Mouse (Mus musculus) cortical plate, adult 2 months (tissue): ENCODE measurements around the gene H2-Aa.

Source experiments
- CTCF ChIP-seq: fragments of 200-500 bp; IDR thresholded peaks from 2 replicates; pipeline ENCODE4 v1.5.1; 2011; ENCODE audit warnings: mild to moderate bottlenecking, control low read depth, low read length; ENCODE audit not compliant: insufficient read depth; ENCODE audit errors: extremely low read depth
- POLR2A ChIP-seq: fragments of 200-500 bp; IDR thresholded peaks from 2 replicates; pipeline ENCODE4 v1.6.1; 2011; ENCODE audit warnings: mild to moderate bottlenecking, low read length, control low read depth; ENCODE audit not compliant: insufficient read depth; ENCODE audit errors: extremely low read depth

DNA sequence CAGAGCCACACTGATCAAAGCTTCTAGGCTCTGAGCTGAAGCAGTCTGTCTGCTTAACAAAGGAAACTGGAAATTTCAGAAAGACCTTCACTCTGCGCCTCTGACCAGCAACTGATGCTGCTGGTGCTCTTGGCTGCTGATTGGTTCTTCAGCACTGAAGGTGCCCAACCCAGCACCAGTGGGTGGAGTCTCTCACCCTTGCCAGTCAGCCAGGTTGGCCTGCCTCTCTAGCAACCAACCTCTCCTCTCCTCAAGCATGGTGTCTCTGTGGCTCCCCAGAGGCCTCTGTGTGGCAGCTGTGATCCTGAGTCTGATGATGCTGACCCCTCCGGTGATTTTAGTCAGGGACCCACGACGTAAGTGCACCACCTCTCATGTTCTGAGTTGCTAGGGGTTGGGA, 37.8 kb upstream of the H2-Aa start, which contains the start of gene H2-Eb2:
- TF ChIP-seq CTCF: no peak
- no peak for TF ChIP-seq POLR2A
